Mouse (Mus musculus) lung, adult 2 months (tissue): ENCODE results near the gene Exoc2.

Experiments used
- CTCF ChIP-seq: fragments of 200-500 bp; IDR thresholded peaks from 2 replicates; pipeline ENCODE4 v1.5.1; 2011; ENCODE audit warnings: mild to moderate bottlenecking, low read length, control low read depth; ENCODE audit not compliant: insufficient read depth
- POLR2A ChIP-seq: fragments of 200-500 bp; IDR thresholded peaks from 2 replicates; pipeline ENCODE4 v1.6.1; 2011; ENCODE audit warnings: low read depth, mild to moderate bottlenecking, control low read depth, low read length, borderline replicate concordance; ENCODE audit errors: extremely low read depth

DNA sequence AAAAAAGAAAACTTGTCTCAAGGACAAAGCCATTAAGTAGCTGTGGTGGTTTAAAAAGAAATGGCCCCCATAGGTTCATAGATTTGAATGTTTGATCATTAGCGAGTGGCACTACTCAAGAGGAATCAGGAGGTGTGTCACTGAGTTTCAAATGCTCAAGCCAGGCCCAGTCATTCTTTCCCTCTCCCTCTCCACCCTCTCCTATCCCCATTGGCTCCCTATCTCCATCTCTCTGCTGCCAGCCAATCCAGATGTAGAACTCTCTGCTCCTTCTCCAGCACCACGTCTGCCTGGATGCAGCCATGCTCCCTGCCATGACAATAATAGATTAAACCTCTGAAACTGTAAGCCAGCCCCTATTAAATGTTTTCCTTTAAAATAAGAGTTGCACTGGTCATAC is 12.0 kb downstream of the Exoc2 start:
- TF ChIP-seq CTCF (no peak), POLR2A (no peak)
